Mouse (Mus musculus) lung, postnatal 0 days (tissue): ENCODE measurements at regions not wholly inside any gene's neighbourhood (a gene's known extent, or its start where the extent isn't known, plus 50 kb on each side); places are given as distances from the start of the nearest gene placed in this dataset.

Experiments
- CTCF ChIP-seq: IDR thresholded peaks from 2 replicates; pipeline ENCODE4 v1.5.1; 2016; ENCODE audit warnings: antibody characterized with exemption, mild to moderate bottlenecking
- EP300 ChIP-seq: IDR thresholded peaks from 2 replicates; pipeline ENCODE4 v1.6.1; 2016; ENCODE audit warnings: antibody characterized with exemption, mild to moderate bottlenecking, control low read depth

- TF ChIP-seq CTCF (no peak), EP300 (no peak)
These were observed 356.9 kb upstream of the Jmjd1c start for GRCm38 (mm10) chr10:66739017-66739416.
